Mouse (Mus musculus) cortical plate, adult 2 months (tissue): Measurements from ENCODE around the gene Atxn7l3.

Experiments used
- CTCF ChIP-seq: fragments of 200-500 bp; IDR thresholded peaks from 2 replicates; pipeline ENCODE4 v1.5.1; 2011; ENCODE audit warnings: mild to moderate bottlenecking, control low read depth, low read length; ENCODE audit not compliant: insufficient read depth; ENCODE audit errors: extremely low read depth
- POLR2A ChIP-seq: fragments of 200-500 bp; IDR thresholded peaks from 2 replicates; pipeline ENCODE4 v1.6.1; 2011; ENCODE audit warnings: mild to moderate bottlenecking, low read length, control low read depth; ENCODE audit not compliant: insufficient read depth; ENCODE audit errors: extremely low read depth

DNA sequence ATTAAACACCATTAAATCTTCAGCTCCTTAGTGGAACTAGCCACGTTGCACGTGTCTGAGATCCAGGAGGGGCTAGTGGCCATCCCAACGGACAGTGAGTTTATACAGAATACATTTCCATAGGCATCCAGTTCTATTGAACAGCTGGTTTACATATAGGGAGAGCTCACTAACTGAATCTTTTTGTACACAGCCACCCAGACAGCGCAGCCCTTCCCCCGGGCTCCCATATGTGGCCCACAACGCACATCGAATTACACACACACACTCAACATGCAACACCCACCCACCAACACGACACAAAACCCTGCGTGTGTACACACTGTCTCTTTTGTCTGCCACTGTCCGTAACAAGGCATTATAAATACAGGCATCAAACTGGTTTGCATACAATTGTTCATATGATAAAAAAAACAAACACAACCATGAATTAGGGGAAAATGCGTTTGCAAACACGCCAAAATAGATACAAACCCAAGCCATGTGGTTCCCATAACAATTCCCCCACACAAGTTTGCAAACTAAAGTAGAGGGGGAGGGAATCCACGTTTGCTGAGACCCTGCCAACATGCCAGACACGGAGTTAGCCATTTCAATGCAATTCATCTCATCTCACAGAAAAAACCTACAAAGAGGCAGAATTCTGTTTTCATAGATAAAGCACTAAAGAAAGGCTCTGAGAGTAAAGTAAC lies 50.7 kb downstream of the Atxn7l3 start:
- TF ChIP-seq POLR2A (no peak), CTCF (no peak)
